Mouse (Mus musculus): ENCODE data around the gene Fitm1. TPM values are rescaled to one million over a fixed set of nuclear protein-coding genes. Genes with fewer than 3 reads are reported as not detected.

Fitm1 gene
- not detected for polyA plus RNA-seq (2015; fragmentation: Illumina TruSeq; extraction: RNeasy Lipid Tissue Mini Kit (QIAGEN cat#74804); ENCODE audit: low read depth, low replicate concordance)

GRCm38 (mm10) chr14:55575302-55575701 lies at the start of gene Fitm1:
TSS of gene Fitm1 (plus strand) at chr14:55575617.

GRCm38 (mm10) chr14:55540067-55540786 lies 35.2 kb upstream of the Fitm1 start, which contains the start of gene Pck2:
TSS of gene Pck2 (plus strand) at chr14:55540266.

GRCm38 (mm10) chr14:55559799-55560201 lies 15.6 kb upstream of the Fitm1 start, which contains the start of gene Dcaf11:
TSS of gene Dcaf11 (plus strand) at chr14:55560006.

GRCm38 (mm10) chr14:55560202-55561073 lies 15.0 kb upstream of the Fitm1 start, which contains the start of gene A730061H03Rik:
TSS of gene A730061H03Rik (minus strand) at chr14:55560406.

GRCm38 (mm10) chr14:55577871-55578667 lies 2.7 kb downstream of the Fitm1 start, which contains the start of gene Psme1:
TSS of gene Psme1 (plus strand) at chr14:55578123.

GRCm38 (mm10) chr14:55584702-55585565 lies 9.5 kb downstream of the Fitm1 start, which contains the start of gene Emc9:
TSS of gene Emc9 (minus strand) at chr14:55585302.

GRCm38 (mm10) chr14:55590748-55591330 lies 15.4 kb downstream of the Fitm1 start, which contains the start of gene Psme2:
TSS of gene Psme2 (minus strand) at chr14:55591113.

GRCm38 (mm10) chr14:55591331-55591891 lies 16.0 kb downstream of the Fitm1 start, which contains the start of gene Rnf31:
TSS of gene Rnf31 (plus strand) at chr14:55591708.

GRCm38 (mm10) chr14:55603271-55603632 lies 27.8 kb downstream of the Fitm1 start, which contains the start of gene Irf9:
TSS of gene Irf9 (plus strand) at chr14:55603571.

GRCm38 (mm10) chr14:55617822-55618221 lies 42.4 kb downstream of the Fitm1 start, which contains the start of gene Rec8:
TSS of gene Rec8 (plus strand) at chr14:55618037.

Other genes with a start within 250 kb of the Fitm1 start
- gene Dhrs4, start 96.9 kb upstream of the Fitm1 start, polyA plus RNA-seq (2015; fragmentation: Illumina TruSeq; extraction: RNeasy Lipid Tissue Mini Kit (QIAGEN cat#74804); ENCODE audit: low read depth, low replicate concordance), result 22.7 TPM
- 27.2 TPM for gene Carmil3, start 85.0 kb upstream of the Fitm1 start, polyA plus RNA-seq (2015; fragmentation: Illumina TruSeq; extraction: RNeasy Lipid Tissue Mini Kit (QIAGEN cat#74804); ENCODE audit: low read depth, low replicate concordance)
- 132 TPM for gene Cpne6, start 65.2 kb upstream of the Fitm1 start, polyA plus RNA-seq (2015; fragmentation: Illumina TruSeq; extraction: RNeasy Lipid Tissue Mini Kit (QIAGEN cat#74804); ENCODE audit: low read depth, low replicate concordance)
- 0.31 TPM for gene Nrl, start 50.6 kb upstream of the Fitm1 start, polyA plus RNA-seq (2015; fragmentation: Illumina TruSeq; extraction: RNeasy Lipid Tissue Mini Kit (QIAGEN cat#74804); ENCODE audit: low read depth, low replicate concordance)
- 19.9 TPM for gene Pck2, start 35.4 kb upstream of the Fitm1 start, polyA plus RNA-seq (2015; fragmentation: Illumina TruSeq; extraction: RNeasy Lipid Tissue Mini Kit (QIAGEN cat#74804); ENCODE audit: low read depth, low replicate concordance)
- gene Dcaf11, start 15.6 kb upstream of the Fitm1 start, polyA plus RNA-seq (2015; fragmentation: Illumina TruSeq; extraction: RNeasy Lipid Tissue Mini Kit (QIAGEN cat#74804); ENCODE audit: low read depth, low replicate concordance), result 92.2 TPM
- gene A730061H03Rik, start 15.2 kb upstream of the Fitm1 start, polyA plus RNA-seq (2015; fragmentation: Illumina TruSeq; extraction: RNeasy Lipid Tissue Mini Kit (QIAGEN cat#74804); ENCODE audit: low read depth, low replicate concordance), result not detected
- 73.4 TPM for gene Psme1, start 2.5 kb downstream of the Fitm1 start, polyA plus RNA-seq (2015; fragmentation: Illumina TruSeq; extraction: RNeasy Lipid Tissue Mini Kit (QIAGEN cat#74804); ENCODE audit: low read depth, low replicate concordance)
- 54.3 TPM for gene Emc9, start 9.7 kb downstream of the Fitm1 start, polyA plus RNA-seq (2015; fragmentation: Illumina TruSeq; extraction: RNeasy Lipid Tissue Mini Kit (QIAGEN cat#74804); ENCODE audit: low read depth, low replicate concordance)
- 78.9 TPM for gene Psme2, start 15.5 kb downstream of the Fitm1 start, polyA plus RNA-seq (2015; fragmentation: Illumina TruSeq; extraction: RNeasy Lipid Tissue Mini Kit (QIAGEN cat#74804); ENCODE audit: low read depth, low replicate concordance)
- 18.8 TPM for gene Rnf31, start 16.1 kb downstream of the Fitm1 start, polyA plus RNA-seq (2015; fragmentation: Illumina TruSeq; extraction: RNeasy Lipid Tissue Mini Kit (QIAGEN cat#74804); ENCODE audit: low read depth, low replicate concordance)
- gene Irf9, start 28.0 kb downstream of the Fitm1 start, polyA plus RNA-seq (2015; fragmentation: Illumina TruSeq; extraction: RNeasy Lipid Tissue Mini Kit (QIAGEN cat#74804); ENCODE audit: low read depth, low replicate concordance), result 14.3 TPM
- gene Rec8, start 42.4 kb downstream of the Fitm1 start, polyA plus RNA-seq (2015; fragmentation: Illumina TruSeq; extraction: RNeasy Lipid Tissue Mini Kit (QIAGEN cat#74804); ENCODE audit: low read depth, low replicate concordance), result 6.2 TPM
- 62.3 TPM for gene Ipo4, start 60.3 kb downstream of the Fitm1 start, polyA plus RNA-seq (2015; fragmentation: Illumina TruSeq; extraction: RNeasy Lipid Tissue Mini Kit (QIAGEN cat#74804); ENCODE audit: low read depth, low replicate concordance)
- gene Gm49378, start 62.3 kb downstream of the Fitm1 start, polyA plus RNA-seq (2015; fragmentation: Illumina TruSeq; extraction: RNeasy Lipid Tissue Mini Kit (QIAGEN cat#74804); ENCODE audit: low read depth, low replicate concordance), result 1.6 TPM
- gene Tm9sf1, start 68.2 kb downstream of the Fitm1 start, polyA plus RNA-seq (2015; fragmentation: Illumina TruSeq; extraction: RNeasy Lipid Tissue Mini Kit (QIAGEN cat#74804); ENCODE audit: low read depth, low replicate concordance), result 32.2 TPM
- gene Tssk4, start 74.6 kb downstream of the Fitm1 start, polyA plus RNA-seq (2015; fragmentation: Illumina TruSeq; extraction: RNeasy Lipid Tissue Mini Kit (QIAGEN cat#74804); ENCODE audit: low read depth, low replicate concordance), result not detected
- gene Mdp1, start 84.9 kb downstream of the Fitm1 start, polyA plus RNA-seq (2015; fragmentation: Illumina TruSeq; extraction: RNeasy Lipid Tissue Mini Kit (QIAGEN cat#74804); ENCODE audit: low read depth, low replicate concordance), result 61.1 TPM
- gene Gmpr2, start 96.3 kb downstream of the Fitm1 start, polyA plus RNA-seq (2015; fragmentation: Illumina TruSeq; extraction: RNeasy Lipid Tissue Mini Kit (QIAGEN cat#74804); ENCODE audit: low read depth, low replicate concordance), result 36.9 TPM
- gene Nedd8, start 96.5 kb downstream of the Fitm1 start, polyA plus RNA-seq (2015; fragmentation: Illumina TruSeq; extraction: RNeasy Lipid Tissue Mini Kit (QIAGEN cat#74804); ENCODE audit: low read depth, low replicate concordance), result 255 TPM
- gene Tinf2, start 106.2 kb downstream of the Fitm1 start, polyA plus RNA-seq (2015; fragmentation: Illumina TruSeq; extraction: RNeasy Lipid Tissue Mini Kit (QIAGEN cat#74804); ENCODE audit: low read depth, low replicate concordance), result 16.0 TPM
- not detected for gene Tgm1, start 138.3 kb downstream of the Fitm1 start, polyA plus RNA-seq (2015; fragmentation: Illumina TruSeq; extraction: RNeasy Lipid Tissue Mini Kit (QIAGEN cat#74804); ENCODE audit: low read depth, low replicate concordance)
- 47.6 TPM for gene Rabggta, start 146.6 kb downstream of the Fitm1 start, polyA plus RNA-seq (2015; fragmentation: Illumina TruSeq; extraction: RNeasy Lipid Tissue Mini Kit (QIAGEN cat#74804); ENCODE audit: low read depth, low replicate concordance)
- gene Dhrs1, start 170.1 kb downstream of the Fitm1 start, polyA plus RNA-seq (2015; fragmentation: Illumina TruSeq; extraction: RNeasy Lipid Tissue Mini Kit (QIAGEN cat#74804); ENCODE audit: low read depth, low replicate concordance), result 122 TPM
- gene Nop9, start 170.1 kb downstream of the Fitm1 start, polyA plus RNA-seq (2015; fragmentation: Illumina TruSeq; extraction: RNeasy Lipid Tissue Mini Kit (QIAGEN cat#74804); ENCODE audit: low read depth, low replicate concordance), result 6.9 TPM
- gene Cideb, start 182.8 kb downstream of the Fitm1 start, polyA plus RNA-seq (2015; fragmentation: Illumina TruSeq; extraction: RNeasy Lipid Tissue Mini Kit (QIAGEN cat#74804); ENCODE audit: low read depth, low replicate concordance), result 9.8 TPM
- gene Ltb4r2, start 185.8 kb downstream of the Fitm1 start, polyA plus RNA-seq (2015; fragmentation: Illumina TruSeq; extraction: RNeasy Lipid Tissue Mini Kit (QIAGEN cat#74804); ENCODE audit: low read depth, low replicate concordance), result 0.12 TPM
- not detected for gene Ltb4r1, start 190.3 kb downstream of the Fitm1 start, polyA plus RNA-seq (2015; fragmentation: Illumina TruSeq; extraction: RNeasy Lipid Tissue Mini Kit (QIAGEN cat#74804); ENCODE audit: low read depth, low replicate concordance)
- gene Adcy4, start 208.5 kb downstream of the Fitm1 start, polyA plus RNA-seq (2015; fragmentation: Illumina TruSeq; extraction: RNeasy Lipid Tissue Mini Kit (QIAGEN cat#74804); ENCODE audit: low read depth, low replicate concordance), result 5.3 TPM
- 0.25 TPM for gene Ripk3, start 213.2 kb downstream of the Fitm1 start, polyA plus RNA-seq (2015; fragmentation: Illumina TruSeq; extraction: RNeasy Lipid Tissue Mini Kit (QIAGEN cat#74804); ENCODE audit: low read depth, low replicate concordance)
- gene Nfatc4, start 247.5 kb downstream of the Fitm1 start, polyA plus RNA-seq (2015; fragmentation: Illumina TruSeq; extraction: RNeasy Lipid Tissue Mini Kit (QIAGEN cat#74804); ENCODE audit: low read depth, low replicate concordance), result 2.3 TPM